Mouse (Mus musculus) forebrain, embryonic 14.5 days (tissue): ENCODE data around the gene Susd2. TPM values are rescaled to one million over a fixed set of nuclear protein-coding genes. Genes with fewer than 3 reads are reported as not detected.

ENCODE experiments used
- ATAC-seq: fragments of 200-750 bp; cut with Nextera tagmentation; 2 replicates; pipeline ENCODE4 v1.8.0; 2017; ENCODE audit warnings: mild to moderate bottlenecking, moderate library complexity
- DNase-seq: peaks from one replicate; pipeline ENCODE4 v3.0.0-alpha.2; 2015; ENCODE audit warnings: low spot score
- H3K27ac ChIP-seq: fragments of 300-500 bp; sonication (generic); 2 replicates; pipeline ENCODE4 v1.5.1; 2014; ENCODE audit warnings: low read depth, mild to moderate bottlenecking, control low read depth, low read length, moderate library complexity
- H3K27me3 ChIP-seq: fragments of 300-500 bp; sonication (generic); replicated peaks from 2 replicates; pipeline ENCODE4 v1.6.1; 2014; ENCODE audit warnings: low read length, control low read depth, mixed read lengths; ENCODE audit not compliant: control insufficient read depth, insufficient read depth
- H3K36me3 ChIP-seq: fragments of 300-500 bp; sonication (generic); 2 replicates; pipeline ENCODE4 v1.6.1; 2014; ENCODE audit warnings: low read length, control low read depth; ENCODE audit not compliant: control insufficient read depth, insufficient read depth
- H3K4me1 ChIP-seq: fragments of 300-500 bp; sonication (generic); 2 replicates; pipeline ENCODE4 v1.6.1; 2014; ENCODE audit warnings: antibody characterized with exemption, low read length, control low read depth; ENCODE audit not compliant: control insufficient read depth, insufficient read depth
- H3K4me2 ChIP-seq: fragments of 300-500 bp; sonication (generic); 2 replicates; pipeline ENCODE4 v1.6.1; 2014; ENCODE audit warnings: mild to moderate bottlenecking, control low read depth, low read length
- H3K4me3 ChIP-seq: fragments of 300-500 bp; sonication (generic); 2 replicates; pipeline ENCODE4 v1.5.1; 2014; ENCODE audit warnings: low read depth, low read length, control low read depth
- H3K9ac ChIP-seq: fragments of 300-500 bp; sonication (generic); 2 replicates; pipeline ENCODE4 v1.6.1; 2014; ENCODE audit warnings: mild to moderate bottlenecking, low read length, control low read depth, moderate library complexity
- H3K9me3 ChIP-seq: fragments of 300-500 bp; sonication (generic); replicated peaks from 2 replicates; pipeline ENCODE4 v1.6.1; 2016; ENCODE audit warnings: low read length, control low read depth, mixed read lengths; ENCODE audit not compliant: control insufficient read depth
- WGBS: fragments of 180-500 bp; shearing (Covaris S2); extraction: QIAGEN DNeasy Blood & Tissue Kit; methylation state at CpG from one replicate; pipeline ENCODE4 v1.1.7; 2014; 5-methylcytosine and 5-hydroxymethylcytosine counted together
- polyA plus RNA-seq: library from polyadenylated mRNA; unstranded; fragments of >200 nt; fragmentation: Nextera tagmentation; extraction: Ambion mirVana; gene quantifications from 2 replicates; pipeline ENCODE4 v1.2.1, GENCODE M21; 2014

Susd2 gene
- 1.3 TPM in 2 replicates for polyA plus RNA-seq

- no peaks in the 10 kb centered on the region for H3K27me3 ChIP-seq
- no peak within 1 kb of the TSS for H3K9ac ChIP-seq
- H3K27ac ChIP-seq = peak within 1 kb of the TSS; percentile 30; the same call in 1 of the 2 replicates
- peak; percentile 45 for ATAC-seq
- peaks cover 27% of the 10 kb centered on the region for H3K36me3 ChIP-seq
- WGBS = 6% methylated on average over 11 of the region's 11 CpGs
- peak; percentile 47 for DNase-seq
- H3K9me3 ChIP-seq = no peaks in the 10 kb centered on the region
- peaks cover 6% of the 10 kb centered on the region; the same call in 1 of the 2 replicates for H3K4me1 ChIP-seq
- no peak within 1 kb of the TSS for H3K4me3 ChIP-seq
- H3K4me2 ChIP-seq = no peak within 1 kb of the TSS
These were observed at the start of gene Susd2 for GRCm38 (mm10) chr10:75643741-75644343. Susd2 (minus strand) TSS chr10:75644008.

- Histone ChIP-seq H3K9me3 (no peaks in the 10 kb centered on the region), H3K27me3 (no peaks in the 10 kb centered on the region), H3K9ac (no peak overlapping the region), H3K4me3 (no peak overlapping the region), H3K36me3 (peaks cover 55% of the 10 kb centered on the region), H3K27ac (no peak overlapping the region), H3K4me1 (peaks cover 10% of the 10 kb centered on the region; the same call in 1 of the 2 replicates), H3K4me2 (no peak overlapping the region)
- WGBS = 82% methylated on average over 2 of the region's 2 CpGs
- DNase-seq (no peak), ATAC-seq (no peak)
These were observed 44.8 kb upstream of the Susd2 start for GRCm38 (mm10) chr10:75688598-75688997.

- Histone ChIP-seq H3K4me2 (no peak overlapping the region), H3K36me3 (peaks cover 42% of the 10 kb centered on the region), H3K4me3 (no peak overlapping the region), H3K4me1 (peaks cover 10% of the 10 kb centered on the region; the same call in 1 of the 2 replicates), H3K9ac (no peak overlapping the region), H3K27ac (no peak overlapping the region), H3K9me3 (no peaks in the 10 kb centered on the region), H3K27me3 (no peaks in the 10 kb centered on the region)
- 84% methylated on average over 4 of the region's 4 CpGs for WGBS
- DNase-seq (no peak), ATAC-seq (no peak)
These were observed 42.9 kb upstream of the Susd2 start for GRCm38 (mm10) chr10:75686724-75687123.

- Histone ChIP-seq H3K4me1 (peaks cover 10% of the 10 kb centered on the region; the same call in 1 of the 2 replicates), H3K27ac (peak overlapping the region; percentile 63; the same call in 1 of the 2 replicates), H3K9me3 (no peaks in the 10 kb centered on the region), H3K36me3 (peaks cover 30% of the 10 kb centered on the region), H3K4me2 (0 out of 2 replicates have a peak overlapping the region, but pooled peaks have one; percentile 3), H3K27me3 (no peaks in the 10 kb centered on the region), H3K4me3 (no peak overlapping the region), H3K9ac (no peak overlapping the region)
- 42% methylated on average over 12 of the region's 12 CpGs for WGBS
- ATAC-seq = peak; percentile 95
- DNase-seq = peak; percentile 92
These were observed 40.5 kb upstream of the Susd2 start for GRCm38 (mm10) chr10:75684035-75685004.

- H3K4me2 ChIP-seq = no peak overlapping the region
- ATAC-seq = no peak
- H3K27ac ChIP-seq = no peak overlapping the region
- H3K27me3 ChIP-seq = no peaks in the 10 kb centered on the region
- DNase-seq = no peak
- H3K4me3 ChIP-seq = no peak overlapping the region
- peaks cover 10% of the 10 kb centered on the region; the same call in 1 of the 2 replicates for H3K4me1 ChIP-seq
- WGBS = 85% methylated on average over 10 of the region's 10 CpGs
- no peak overlapping the region for H3K9ac ChIP-seq
- peaks cover 27% of the 10 kb centered on the region; the same call in 1 of the 2 replicates for H3K36me3 ChIP-seq
- no peaks in the 10 kb centered on the region for H3K9me3 ChIP-seq
These were observed 36.8 kb upstream of the Susd2 start for GRCm38 (mm10) chr10:75680574-75681001.

GRCm38 (mm10) chr10:75679204-75679603, 35.4 kb upstream of the Susd2 start:
- Histone ChIP-seq H3K27ac (no peak overlapping the region), H3K4me2 (no peak overlapping the region), H3K4me3 (no peak overlapping the region), H3K4me1 (peaks cover 2% of the 10 kb centered on the region; the same call in 1 of the 2 replicates), H3K9ac (no peak overlapping the region), H3K36me3 (peaks cover 29% of the 10 kb centered on the region; the same call in 1 of the 2 replicates), H3K27me3 (no peaks in the 10 kb centered on the region), H3K9me3 (no peaks in the 10 kb centered on the region)
- DNase-seq (no peak), ATAC-seq (no peak)
- WGBS = 83% methylated on average over 6 of the region's 6 CpGs

GRCm38 (mm10) chr10:75677989-75678388, 34.2 kb upstream of the Susd2 start:
- no peak for ATAC-seq
- Histone ChIP-seq H3K4me1 (no peaks in the 10 kb centered on the region), H3K9ac (no peak overlapping the region), H3K4me2 (no peak overlapping the region), H3K4me3 (no peak overlapping the region), H3K9me3 (no peaks in the 10 kb centered on the region), H3K36me3 (peaks cover 23% of the 10 kb centered on the region; the same call in 1 of the 2 replicates), H3K27me3 (no peaks in the 10 kb centered on the region), H3K27ac (no peak overlapping the region)
- DNase-seq = no peak
- 92% methylated on average over 5 of the region's 5 CpGs for WGBS

- H3K9ac ChIP-seq = no peak overlapping the region
- no peak overlapping the region for H3K27ac ChIP-seq
- H3K9me3 ChIP-seq = no peaks in the 10 kb centered on the region
- no peak overlapping the region for H3K4me2 ChIP-seq
- H3K27me3 ChIP-seq = no peaks in the 10 kb centered on the region
- DNase-seq (no peak), ATAC-seq (no peak)
- H3K4me3 ChIP-seq = no peak overlapping the region
- WGBS = 88% methylated on average over 2 of the region's 2 CpGs
- H3K4me1 ChIP-seq = no peaks in the 10 kb centered on the region
- peaks cover 23% of the 10 kb centered on the region; the same call in 1 of the 2 replicates for H3K36me3 ChIP-seq
These were observed 33.8 kb upstream of the Susd2 start for GRCm38 (mm10) chr10:75677571-75677970.
